Mouse (Mus musculus) embryonic facial prominence, embryonic 13.5 days (tissue): ENCODE data around the gene Ublcp1. TPM values are rescaled to one million over a fixed set of nuclear protein-coding genes. Genes with fewer than 3 reads are reported as not detected.

Experiments
- ATAC-seq: fragments of 200-750 bp; cut with Nextera tagmentation; 2 replicates; pipeline ENCODE4 v1.8.0; 2017; ENCODE audit warnings: low read depth; ENCODE audit not compliant: insufficient number of reproducible peaks, insufficient read depth, low FRiP score, low TSS enrichment
- H3K27ac ChIP-seq: fragments of 300-500 bp; sonication (generic); 2 replicates; pipeline ENCODE4 v1.5.1; 2015; ENCODE audit warnings: moderate library complexity, mild to moderate bottlenecking, inconsistent platforms
- H3K27me3 ChIP-seq: fragments of 300-500 bp; sonication (generic); 2 replicates; pipeline ENCODE4 v1.6.1; 2015; ENCODE audit warnings: mild to moderate bottlenecking, inconsistent platforms
- H3K36me3 ChIP-seq: fragments of 300-500 bp; sonication (generic); 2 replicates; pipeline ENCODE4 v1.6.1; 2015; ENCODE audit warnings: mild to moderate bottlenecking, inconsistent platforms
- H3K4me1 ChIP-seq: fragments of 300-500 bp; sonication (generic); 2 replicates; pipeline ENCODE4 v1.6.1; 2015; ENCODE audit warnings: inconsistent platforms
- H3K4me2 ChIP-seq: fragments of 300-500 bp; sonication (generic); 2 replicates; pipeline ENCODE4 v1.6.1; 2015; ENCODE audit warnings: moderate library complexity, mild to moderate bottlenecking, inconsistent platforms
- H3K4me3 ChIP-seq: fragments of 300-500 bp; sonication (generic); 2 replicates; pipeline ENCODE4 v1.5.1; 2015; ENCODE audit warnings: mild to moderate bottlenecking, inconsistent platforms
- H3K9ac ChIP-seq: fragments of 300-500 bp; sonication (generic); 2 replicates; pipeline ENCODE4 v1.6.1; 2015; ENCODE audit warnings: mild to moderate bottlenecking, inconsistent platforms
- H3K9me3 ChIP-seq: fragments of 300-500 bp; sonication (generic); 2 replicates; pipeline ENCODE4 v1.6.1; 2016; ENCODE audit warnings: inconsistent platforms
- WGBS: fragments of 180-500 bp; shearing (Covaris S2); methylation state at CpG from one replicate; pipeline ENCODE4 v1.1.7; 2015; ENCODE audit warnings: mixed read lengths; 5-methylcytosine and 5-hydroxymethylcytosine counted together
- polyA plus RNA-seq: library from polyadenylated mRNA; unstranded; fragments of >200 nt; fragmentation: Nextera tagmentation; extraction: Ambion mirVana; gene quantifications from 2 replicates; pipeline ENCODE4 v1.2.1, GENCODE M21; 2015

The Ublcp1 gene
- polyA plus RNA-seq = 72.8 and 77.4 TPM in 2 replicates

DNA sequence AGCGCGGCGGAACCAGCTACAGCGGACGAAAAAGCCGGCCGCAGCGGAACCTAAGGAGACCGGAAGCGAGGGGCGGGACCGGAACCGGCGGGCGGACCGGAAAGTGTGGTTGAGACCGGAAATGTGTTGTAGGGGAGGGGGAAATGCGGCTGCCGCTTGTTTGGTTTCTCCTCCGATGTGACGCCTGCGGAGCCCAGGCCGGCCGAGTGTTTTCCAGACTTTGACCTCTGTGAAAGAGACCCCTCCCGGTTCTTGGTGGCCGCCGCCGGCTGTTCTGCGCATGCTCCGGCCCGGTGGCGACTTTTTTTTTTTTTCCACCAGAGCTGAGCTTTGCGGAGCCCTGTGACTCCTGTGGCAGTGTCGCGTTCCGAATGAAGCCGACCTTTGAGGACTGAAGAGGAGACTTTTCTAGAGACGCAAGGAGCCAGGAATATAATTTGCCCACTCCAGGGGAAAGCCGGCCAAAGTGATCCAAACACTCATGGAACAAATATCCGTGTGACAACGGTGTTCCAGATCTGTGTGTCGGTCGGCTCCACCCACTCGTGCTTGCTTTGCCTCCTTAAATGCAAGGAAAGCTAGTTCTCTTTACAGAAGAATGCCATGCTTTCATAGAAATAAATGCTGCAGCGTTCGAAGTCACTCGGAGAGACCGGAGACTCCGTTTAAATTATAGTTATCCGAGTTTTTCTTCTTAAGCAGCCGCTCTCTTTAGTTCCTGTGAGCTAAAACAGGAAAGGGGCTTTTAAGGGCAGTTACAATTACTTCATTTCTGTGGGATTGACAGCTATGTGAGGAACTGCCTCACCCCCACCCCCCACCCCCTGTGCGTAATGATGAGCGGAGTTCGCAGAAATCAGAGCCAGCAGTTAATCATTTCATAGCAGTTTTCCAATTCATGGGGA is at the start of gene Ublcp1:
Gene Ublcp1, minus strand, starts transcription at position 67 of the 905 bp plus-strand sequence.
- H3K4me3 ChIP-seq = peak within 1 kb of the TSS; percentile 95
- H3K27ac ChIP-seq = peak within 1 kb of the TSS; percentile 92
- no peaks in the 10 kb centered on the region for H3K27me3 ChIP-seq
- no peaks in the 10 kb centered on the region for H3K9me3 ChIP-seq
- H3K36me3 ChIP-seq = no peaks in the 10 kb centered on the region
- H3K4me1 ChIP-seq = peaks cover 16% of the 10 kb centered on the region
- ATAC-seq = peak; percentile 85
- peak within 1 kb of the TSS; percentile 90 for H3K4me2 ChIP-seq
- WGBS = under 1% methylated on average over 54 of the region's 54 CpGs
- H3K9ac ChIP-seq = peak within 1 kb of the TSS; percentile 93

GRCm38 (mm10) chr11:44519096-44519949 is 49.0 kb upstream of the Ublcp1 start:
- under 1% methylated on average over 40 of the region's 61 CpGs for WGBS
- Histone ChIP-seq H3K4me1 (peaks cover 18% of the 10 kb centered on the region), H3K9me3 (no peaks in the 10 kb centered on the region)

DNA sequence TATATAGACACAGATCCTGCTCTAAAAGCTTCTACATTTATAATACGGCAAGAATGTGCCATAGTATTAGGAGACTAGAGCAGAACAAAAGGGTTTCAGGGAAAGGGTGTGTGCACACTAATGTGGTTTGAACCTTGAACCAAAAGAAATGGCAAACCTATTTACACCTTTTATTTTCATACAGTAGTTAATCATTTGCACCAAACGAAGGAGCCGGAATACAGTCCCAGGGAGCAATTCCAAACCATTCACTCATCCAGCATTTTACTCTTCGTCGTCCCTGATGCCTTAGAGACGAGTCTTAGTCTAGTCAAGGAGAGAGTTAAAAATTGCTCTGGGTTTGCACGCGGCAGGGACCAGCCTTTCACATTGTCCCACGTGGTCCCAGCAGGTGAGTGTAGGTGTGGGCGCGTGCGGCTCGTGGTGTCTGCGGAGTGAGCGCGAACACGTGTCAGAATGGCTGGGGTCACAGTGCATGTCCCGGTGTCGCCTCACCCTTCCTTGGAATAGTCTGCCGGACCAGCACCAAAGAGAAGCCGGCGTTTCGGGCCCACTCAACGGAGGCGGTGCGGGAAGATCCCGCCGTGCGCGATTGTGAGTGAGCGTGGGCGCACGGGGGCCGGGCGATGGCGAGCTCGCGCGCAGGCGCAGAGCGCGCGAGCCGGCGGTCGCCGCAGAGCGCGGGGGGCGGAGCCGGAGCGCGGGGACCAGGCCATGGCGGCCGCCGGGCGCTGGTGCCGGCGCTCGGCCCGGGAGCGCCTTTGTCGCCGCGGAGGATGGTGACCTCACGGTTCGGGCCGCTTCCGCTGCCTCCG is 48.2 kb upstream of the Ublcp1 start, which contains the start of gene Rnf145:
Gene Rnf145, plus strand, starts transcription at position 684 of the 815 bp plus-strand sequence.
- H3K4me3 ChIP-seq = peak within 1 kb of the TSS; percentile 98
- ATAC-seq = peak; percentile 82
- no peaks in the 10 kb centered on the region for H3K36me3 ChIP-seq
- peak within 1 kb of the TSS; percentile 94 for H3K9ac ChIP-seq
- under 1% methylated on average over 70 of the region's 70 CpGs for WGBS
- H3K27ac ChIP-seq = peak within 1 kb of the TSS; percentile 92
- no peaks in the 10 kb centered on the region for H3K9me3 ChIP-seq
- no peaks in the 10 kb centered on the region for H3K27me3 ChIP-seq
- H3K4me1 ChIP-seq = peaks cover 18% of the 10 kb centered on the region
- H3K4me2 ChIP-seq = peak within 1 kb of the TSS; percentile 86

More at GRCm38 (mm10) chr11:44519096-44519949, 49.0 kb upstream of the Ublcp1 start:
- Histone ChIP-seq H3K27ac (peak overlapping the region; percentile 92), H3K4me2 (peak overlapping the region; percentile 86), H3K36me3 (no peaks in the 10 kb centered on the region), H3K9ac (peak overlapping the region; percentile 94), H3K4me3 (peak overlapping the region; percentile 98), H3K27me3 (no peaks in the 10 kb centered on the region)
- ATAC-seq = peak; percentile 76

DNA sequence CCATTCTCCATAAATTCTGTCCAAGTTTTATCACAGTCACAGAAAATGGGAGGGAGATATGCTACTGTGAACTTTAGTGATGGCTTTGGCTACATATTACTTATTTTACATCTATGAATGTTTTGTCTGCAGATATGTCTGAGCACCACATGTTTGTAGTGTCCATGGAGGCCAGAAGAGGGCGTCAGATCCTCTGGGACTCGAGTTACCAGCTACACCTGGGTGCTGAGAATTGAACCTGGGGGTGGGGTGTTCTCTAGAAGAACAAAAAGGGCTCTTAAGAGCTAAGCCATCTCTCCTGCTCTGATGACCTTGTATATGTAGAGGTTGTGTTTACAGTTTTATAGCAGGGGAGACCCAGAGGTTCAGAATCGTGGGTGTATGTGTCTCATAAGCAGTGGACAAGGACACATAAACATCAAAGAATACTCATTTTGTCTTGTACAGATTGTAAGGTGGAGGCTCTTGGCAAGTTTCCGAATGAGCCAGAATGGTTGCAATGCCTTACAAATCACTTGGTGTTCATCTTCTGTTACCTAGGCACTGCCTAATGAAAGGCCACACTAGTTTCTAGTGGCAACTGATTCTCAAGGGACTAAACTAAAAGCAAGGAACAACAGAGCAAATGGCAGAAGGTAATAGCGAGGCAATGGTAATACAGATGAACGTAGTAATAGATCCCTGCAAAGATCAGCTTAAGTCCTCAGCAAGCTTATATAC is 47.4 kb upstream of the Ublcp1 start:
- Histone ChIP-seq H3K9ac (no peak overlapping the region), H3K4me2 (peak overlapping the region; percentile 86), H3K9me3 (no peaks in the 10 kb centered on the region), H3K36me3 (no peaks in the 10 kb centered on the region), H3K4me1 (peaks cover 14% of the 10 kb centered on the region), H3K27ac (no peak overlapping the region), H3K4me3 (peak overlapping the region; percentile 98), H3K27me3 (no peaks in the 10 kb centered on the region)
- ATAC-seq = no peak
- 42% methylated on average over 6 of the region's 6 CpGs for WGBS

GRCm38 (mm10) chr11:44516362-44516761 is 46.1 kb upstream of the Ublcp1 start:
- Histone ChIP-seq H3K9me3 (no peaks in the 10 kb centered on the region), H3K9ac (no peak overlapping the region), H3K36me3 (no peaks in the 10 kb centered on the region), H3K27ac (no peak overlapping the region), H3K4me3 (no peak overlapping the region), H3K27me3 (no peaks in the 10 kb centered on the region), H3K4me2 (no peak overlapping the region), H3K4me1 (peaks cover 9% of the 10 kb centered on the region)
- WGBS = 21% methylated on average over 1 of the region's 1 CpGs
- no peak for ATAC-seq

DNA sequence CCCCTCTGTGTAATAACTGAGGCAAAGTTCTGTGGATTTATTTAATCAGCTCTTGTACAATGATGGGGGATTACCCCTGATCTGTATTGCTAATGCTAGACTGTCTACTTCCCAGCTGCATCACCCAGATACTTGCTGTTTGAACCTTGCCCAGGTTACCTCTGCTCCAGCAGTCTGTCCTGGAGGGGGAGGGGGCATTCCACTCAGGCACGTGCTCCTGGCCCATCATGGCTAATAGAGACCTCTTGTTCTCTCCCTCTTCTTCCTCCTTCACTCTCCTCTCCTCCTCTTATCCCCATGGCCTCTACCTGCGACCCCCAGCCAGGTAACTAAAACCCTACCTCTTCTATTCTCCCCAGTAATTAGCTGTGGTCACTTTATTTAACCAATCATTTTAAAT is 44.4 kb upstream of the Ublcp1 start:
- Histone ChIP-seq H3K9me3 (no peaks in the 10 kb centered on the region), H3K27ac (no peak overlapping the region), H3K4me1 (0 out of 2 replicates have a peak, but pooled peaks cover 5% of the 10 kb centered on the region), H3K9ac (no peak overlapping the region), H3K36me3 (no peaks in the 10 kb centered on the region), H3K4me3 (no peak overlapping the region), H3K27me3 (no peaks in the 10 kb centered on the region), H3K4me2 (no peak overlapping the region)
- no peak for ATAC-seq
- 38% methylated on average over 2 of the region's 2 CpGs for WGBS

GRCm38 (mm10) chr11:44513026-44513422 is 42.7 kb upstream of the Ublcp1 start:
- no peaks in the 10 kb centered on the region for H3K27me3 ChIP-seq
- H3K4me2 ChIP-seq = no peak overlapping the region
- H3K4me3 ChIP-seq = no peak overlapping the region
- H3K9me3 ChIP-seq = no peaks in the 10 kb centered on the region
- H3K27ac ChIP-seq = no peak overlapping the region
- no peaks in the 10 kb centered on the region for H3K36me3 ChIP-seq
- no peak overlapping the region for H3K9ac ChIP-seq
- 67% methylated on average over 2 of the region's 2 CpGs for WGBS
- H3K4me1 ChIP-seq = 0 out of 2 replicates have a peak, but pooled peaks cover 3% of the 10 kb centered on the region
- no peak for ATAC-seq

DNA sequence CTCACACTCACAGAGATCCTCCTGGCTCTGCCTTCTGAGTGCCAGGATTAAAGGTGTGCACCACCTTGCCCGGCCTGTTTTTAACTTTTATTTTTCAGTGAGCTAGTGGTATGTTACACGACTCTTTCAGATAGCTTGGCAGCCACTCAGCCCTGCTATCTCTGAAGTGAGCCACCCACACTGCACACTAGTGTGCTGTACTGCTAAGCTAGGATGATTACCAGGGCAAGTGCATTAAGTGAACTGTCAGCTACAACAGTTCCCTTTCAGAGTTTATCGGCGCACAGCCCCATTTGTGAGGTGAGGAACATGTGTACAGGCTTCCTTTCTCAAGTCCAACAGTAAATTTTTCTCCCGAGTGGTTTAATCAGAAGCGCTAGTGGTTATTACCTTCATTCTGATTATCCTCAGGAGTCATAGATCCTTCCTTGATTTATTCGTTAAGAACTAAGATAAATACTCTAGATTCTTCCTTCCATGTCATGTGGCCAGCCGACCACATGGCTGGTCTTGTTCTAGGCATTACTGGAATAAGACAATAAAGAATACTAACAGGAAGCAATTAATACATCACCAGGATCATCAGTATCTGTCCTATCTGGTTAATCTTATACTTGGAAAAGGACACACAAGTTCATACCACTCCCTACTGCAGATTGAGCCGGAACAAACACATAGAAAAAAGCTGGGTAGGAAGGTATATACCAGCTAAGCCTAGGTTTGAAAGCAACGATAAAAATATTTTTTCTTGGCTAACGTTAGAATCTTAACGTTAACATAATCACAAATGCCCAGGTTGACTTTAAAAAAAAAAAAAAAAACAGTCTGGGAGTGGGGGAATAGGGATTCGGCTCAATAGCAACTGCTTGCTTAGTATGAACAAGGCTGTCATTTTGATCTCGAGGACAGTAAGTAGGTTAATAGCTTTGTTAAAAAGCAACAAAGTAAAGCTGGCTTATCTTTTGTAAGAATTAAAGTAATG is 42.0 kb upstream of the Ublcp1 start:
- no peak overlapping the region for H3K27ac ChIP-seq
- H3K36me3 ChIP-seq = no peaks in the 10 kb centered on the region
- H3K9me3 ChIP-seq = no peaks in the 10 kb centered on the region
- H3K4me3 ChIP-seq = no peak overlapping the region
- no peak overlapping the region for H3K4me2 ChIP-seq
- H3K9ac ChIP-seq = no peak overlapping the region
- no peaks in the 10 kb centered on the region for H3K27me3 ChIP-seq
- WGBS = 80% methylated on average over 14 of the region's 14 CpGs
- no peaks in the 10 kb centered on the region for H3K4me1 ChIP-seq
- no peak for ATAC-seq

GRCm38 (mm10) chr11:44510371-44510770 is 40.1 kb upstream of the Ublcp1 start:
- Histone ChIP-seq H3K9ac (no peak overlapping the region), H3K27ac (no peak overlapping the region), H3K27me3 (no peaks in the 10 kb centered on the region), H3K4me3 (no peak overlapping the region), H3K9me3 (no peaks in the 10 kb centered on the region), H3K4me2 (no peak overlapping the region), H3K4me1 (no peaks in the 10 kb centered on the region), H3K36me3 (no peaks in the 10 kb centered on the region)
- 80% methylated on average over 7 of the region's 7 CpGs for WGBS
- ATAC-seq = no peak

DNA sequence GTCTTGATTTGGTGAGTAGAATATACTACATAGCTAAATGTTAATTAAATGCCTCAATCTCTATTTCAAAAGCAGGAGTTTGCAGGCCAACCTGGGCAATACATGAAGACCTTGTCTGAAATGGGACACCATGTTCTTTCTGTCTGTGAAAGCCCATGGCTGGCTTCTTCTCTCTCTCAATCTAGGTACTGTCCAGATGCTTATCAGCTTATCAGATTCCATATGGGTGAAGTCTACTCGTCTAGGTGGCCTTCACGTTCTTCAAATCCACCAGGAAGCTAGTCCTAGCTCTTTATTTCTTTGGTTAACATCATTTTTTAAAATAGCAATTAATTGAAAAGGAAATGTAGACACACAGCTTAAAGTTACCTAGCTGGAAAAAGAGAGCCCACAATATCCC is 39.6 kb upstream of the Ublcp1 start:
- no peak for ATAC-seq
- Histone ChIP-seq H3K27ac (no peak overlapping the region), H3K4me2 (no peak overlapping the region), H3K9ac (no peak overlapping the region), H3K36me3 (no peaks in the 10 kb centered on the region), H3K4me1 (no peaks in the 10 kb centered on the region), H3K9me3 (no peaks in the 10 kb centered on the region), H3K4me3 (no peak overlapping the region), H3K27me3 (no peaks in the 10 kb centered on the region)
- 78% methylated on average over 2 of the region's 2 CpGs for WGBS
